Mouse (Mus musculus): ENCODE results near the gene Rpa1. TPM values are rescaled to one million over a fixed set of nuclear protein-coding genes. Genes with fewer than 3 reads are reported as not detected.

The Rpa1 gene
- polyA plus RNA-seq, 1 experiment from 2014 or later = 88.4 TPM

DNA sequence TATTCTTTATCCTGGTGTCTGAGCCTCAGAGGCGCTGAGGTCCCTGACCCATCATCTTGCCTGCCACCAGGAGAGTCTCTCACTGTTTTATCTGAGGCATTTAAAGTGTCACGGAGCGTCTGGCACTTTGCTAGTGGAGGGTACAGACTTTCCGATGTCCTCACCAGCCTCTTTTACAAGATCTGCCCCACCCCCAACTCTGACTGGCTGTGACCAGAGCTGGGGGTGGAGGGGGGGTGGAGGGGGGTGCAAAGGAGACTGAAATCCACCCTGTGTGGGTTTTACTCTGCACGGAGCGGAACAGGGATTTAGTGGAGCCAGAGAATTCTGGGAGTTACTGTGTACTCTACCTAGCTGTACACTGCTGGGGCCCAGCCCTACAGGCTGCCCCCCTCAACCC is 73.1 kb downstream of the Rpa1 start:
- Histone ChIP-seq H3K9me3 (replicated peaks) (no peaks in the 10 kb centered on the region), H3K4me3 (replicated peaks) (no peak overlapping the region), H3K27me3 (peaks cover 24% of the 10 kb centered on the region), H3K4me1 (replicated peaks) (peaks cover 29% of the 10 kb centered on the region), H3K36me3 (replicated peaks) (no peaks in the 10 kb centered on the region), H3K9ac (no peak overlapping the region), H3K27ac (replicated peaks) (no peak overlapping the region), H3K4me2 (no peak overlapping the region)
- 52% methylated on average over 6 of the region's 6 CpGs for WGBS (ENCODE audit: insufficient replicate concordance)
- no peak for ATAC-seq (ENCODE audit: insufficient read depth)

GRCm38 (mm10) chr11:75273466-75273865 is 74.7 kb downstream of the Rpa1 start:
- no peak overlapping the region for H3K4me2 ChIP-seq
- no peak overlapping the region for H3K9ac ChIP-seq
- peaks cover 23% of the 10 kb centered on the region; the same call in 1 of the 2 replicates for H3K27me3 ChIP-seq
- no peak for ATAC-seq (ENCODE audit: insufficient read depth)
- no peaks in the 10 kb centered on the region for H3K36me3 ChIP-seq (replicated peaks)
- no peak overlapping the region for H3K27ac ChIP-seq (replicated peaks)
- 41% methylated on average over 8 of the region's 8 CpGs for WGBS (ENCODE audit: insufficient replicate concordance)
- no peaks in the 10 kb centered on the region for H3K9me3 ChIP-seq (replicated peaks)
- H3K4me3 ChIP-seq (replicated peaks) = no peak overlapping the region
- peaks cover 30% of the 10 kb centered on the region for H3K4me1 ChIP-seq (replicated peaks)

GRCm38 (mm10) chr11:75270985-75271434 is 77.1 kb downstream of the Rpa1 start:
- Histone ChIP-seq H3K36me3 (replicated peaks) (no peaks in the 10 kb centered on the region), H3K27ac (replicated peaks) (peak overlapping the region; percentile 76), H3K4me2 (peak overlapping the region; percentile 50), H3K4me1 (replicated peaks) (peaks cover 45% of the 10 kb centered on the region), H3K9me3 (replicated peaks) (no peaks in the 10 kb centered on the region), H3K9ac (no peak overlapping the region), H3K27me3 (peaks cover 23% of the 10 kb centered on the region; the same call in 1 of the 2 replicates), H3K4me3 (replicated peaks) (no peak overlapping the region)
- no peak; the same call in 1 of the 2 replicates for ATAC-seq (ENCODE audit: insufficient read depth)
- 44% methylated on average over 7 of the region's 7 CpGs for WGBS (ENCODE audit: insufficient replicate concordance)

DNA sequence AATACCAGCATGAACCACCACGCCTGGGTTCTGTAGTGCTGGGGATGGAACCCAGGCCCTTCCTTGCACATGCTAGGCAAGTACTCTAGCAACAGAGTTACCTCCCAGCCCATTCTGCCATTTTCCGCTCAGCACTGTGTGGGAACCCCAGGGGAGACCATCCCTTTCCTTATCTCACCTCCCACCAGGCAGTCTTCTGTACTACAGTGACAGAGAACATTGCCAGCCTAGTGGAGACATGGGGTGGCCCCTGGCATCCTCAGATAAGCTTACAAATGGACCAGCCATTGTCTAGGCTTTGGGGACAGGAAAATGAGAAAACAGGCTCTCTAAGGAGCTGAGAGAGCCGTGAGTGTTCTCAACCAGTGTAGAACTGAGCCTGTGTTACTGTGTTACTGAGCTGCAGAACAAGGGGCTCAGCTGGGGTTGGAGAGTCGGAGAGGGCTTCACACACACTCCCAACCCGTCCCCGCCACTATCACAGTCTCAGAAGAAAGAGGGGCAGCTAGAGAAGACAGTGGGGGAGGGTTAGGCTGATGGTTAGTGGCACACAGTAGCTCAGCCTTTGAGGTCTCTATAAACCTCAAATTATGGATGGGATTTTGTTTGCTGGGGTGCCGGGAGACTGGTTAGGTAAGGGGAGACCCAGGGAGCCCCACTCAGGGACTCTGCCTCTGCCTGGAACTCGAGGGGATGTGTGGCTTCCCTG is 77.7 kb downstream of the Rpa1 start:
- Histone ChIP-seq H3K4me3 (replicated peaks) (peak overlapping the region; percentile 6; the same call in 1 of the 2 replicates), H3K4me2 (peak overlapping the region; percentile 50), H3K9ac (peak overlapping the region; percentile 19; the same call in 1 of the 2 replicates), H3K27ac (replicated peaks) (peak overlapping the region; percentile 76), H3K27me3 (peaks cover 23% of the 10 kb centered on the region; the same call in 1 of the 2 replicates), H3K4me1 (replicated peaks) (peaks cover 45% of the 10 kb centered on the region), H3K9me3 (replicated peaks) (no peaks in the 10 kb centered on the region), H3K36me3 (replicated peaks) (no peaks in the 10 kb centered on the region)
- peak; percentile 98 for ATAC-seq (ENCODE audit: insufficient read depth)
- 24% methylated on average over 8 of the region's 8 CpGs for WGBS (ENCODE audit: insufficient replicate concordance)

- H3K27me3 ChIP-seq = 0 out of 2 replicates have a peak, but pooled peaks cover 10% of the 10 kb centered on the region
- peak overlapping the region; percentile 50 for H3K4me2 ChIP-seq
- ATAC-seq (ENCODE audit: insufficient read depth) = no peak
- whole genome bisulfite sequencing (ENCODE audit: insufficient replicate concordance) = 21% methylated on average over 4 of the region's 4 CpGs
- no peak overlapping the region for H3K4me3 ChIP-seq (replicated peaks)
- peaks cover 45% of the 10 kb centered on the region for H3K4me1 ChIP-seq (replicated peaks)
- H3K9me3 ChIP-seq (replicated peaks) = no peaks in the 10 kb centered on the region
- no peaks in the 10 kb centered on the region for H3K36me3 ChIP-seq (replicated peaks)
- 0 out of 2 replicates have a peak overlapping the region, but pooled peaks have one; percentile 76 for H3K27ac ChIP-seq (replicated peaks)
- no peak overlapping the region for H3K9ac ChIP-seq
Measured at GRCm38 (mm10) chr11:75269213-75269612, 78.9 kb downstream of the Rpa1 start.

GRCm38 (mm10) chr11:75268492-75268891 is 79.6 kb downstream of the Rpa1 start:
- Histone ChIP-seq H3K4me2 (no peak overlapping the region), H3K27me3 (0 out of 2 replicates have a peak, but pooled peaks cover 6% of the 10 kb centered on the region), H3K9me3 (replicated peaks) (no peaks in the 10 kb centered on the region), H3K36me3 (replicated peaks) (no peaks in the 10 kb centered on the region), H3K9ac (no peak overlapping the region), H3K4me3 (replicated peaks) (no peak overlapping the region), H3K27ac (replicated peaks) (no peak overlapping the region; the same call in 1 of the 2 replicates), H3K4me1 (replicated peaks) (peaks cover 45% of the 10 kb centered on the region)
- 64% methylated on average over 5 of the region's 5 CpGs for WGBS (ENCODE audit: insufficient replicate concordance)
- ATAC-seq (ENCODE audit: insufficient read depth) = no peak

GRCm38 (mm10) chr11:75267826-75268281 is 80.3 kb downstream of the Rpa1 start:
- no peak overlapping the region for H3K4me3 ChIP-seq (replicated peaks)
- ATAC-seq (ENCODE audit: insufficient read depth) = no peak
- H3K9ac ChIP-seq = no peak overlapping the region
- H3K27me3 ChIP-seq = no peaks in the 10 kb centered on the region
- no peak overlapping the region; the same call in 1 of the 2 replicates for H3K27ac ChIP-seq (replicated peaks)
- 45% methylated on average over 9 of the region's 9 CpGs for WGBS (ENCODE audit: insufficient replicate concordance)
- H3K4me1 ChIP-seq (replicated peaks) = peaks cover 47% of the 10 kb centered on the region
- H3K9me3 ChIP-seq (replicated peaks) = no peaks in the 10 kb centered on the region
- no peaks in the 10 kb centered on the region for H3K36me3 ChIP-seq (replicated peaks)
- no peak overlapping the region for H3K4me2 ChIP-seq

GRCm38 (mm10) chr11:75265545-75265944 is 82.6 kb downstream of the Rpa1 start:
- Histone ChIP-seq H3K36me3 (replicated peaks) (no peaks in the 10 kb centered on the region), H3K27me3 (no peaks in the 10 kb centered on the region), H3K27ac (replicated peaks) (no peak overlapping the region), H3K4me2 (no peak overlapping the region), H3K4me3 (replicated peaks) (no peak overlapping the region), H3K9ac (no peak overlapping the region), H3K4me1 (replicated peaks) (peaks cover 50% of the 10 kb centered on the region), H3K9me3 (replicated peaks) (no peaks in the 10 kb centered on the region)
- no peak for ATAC-seq (ENCODE audit: insufficient read depth)
- 71% methylated on average over 15 of the region's 15 CpGs for WGBS (ENCODE audit: insufficient replicate concordance)

- Histone ChIP-seq H3K9me3 (replicated peaks) (no peaks in the 10 kb centered on the region), H3K4me3 (replicated peaks) (no peak overlapping the region), H3K4me1 (replicated peaks) (peaks cover 40% of the 10 kb centered on the region), H3K4me2 (no peak overlapping the region), H3K27ac (replicated peaks) (no peak overlapping the region), H3K36me3 (replicated peaks) (no peaks in the 10 kb centered on the region), H3K27me3 (no peaks in the 10 kb centered on the region), H3K9ac (no peak overlapping the region)
- WGBS (ENCODE audit: insufficient replicate concordance) = 65% methylated on average over 6 of the region's 6 CpGs
- ATAC-seq (ENCODE audit: insufficient read depth) = no peak
Measured at GRCm38 (mm10) chr11:75264550-75264949, 83.6 kb downstream of the Rpa1 start.

GRCm38 (mm10) chr11:75263964-75264312 is 84.2 kb downstream of the Rpa1 start:
- 66% methylated on average over 6 of the region's 6 CpGs for WGBS (ENCODE audit: insufficient replicate concordance)
- Histone ChIP-seq H3K4me2 (no peak overlapping the region), H3K27ac (replicated peaks) (no peak overlapping the region), H3K4me3 (replicated peaks) (no peak overlapping the region), H3K36me3 (replicated peaks) (no peaks in the 10 kb centered on the region), H3K27me3 (no peaks in the 10 kb centered on the region), H3K9ac (no peak overlapping the region), H3K4me1 (replicated peaks) (peaks cover 35% of the 10 kb centered on the region), H3K9me3 (replicated peaks) (no peaks in the 10 kb centered on the region)
- ATAC-seq (ENCODE audit: insufficient read depth) = no peak

- no peaks in the 10 kb centered on the region for H3K27me3 ChIP-seq
- no peaks in the 10 kb centered on the region for H3K36me3 ChIP-seq (replicated peaks)
- no peaks in the 10 kb centered on the region for H3K9me3 ChIP-seq (replicated peaks)
- H3K4me1 ChIP-seq (replicated peaks) = peaks cover 31% of the 10 kb centered on the region
- ATAC-seq (ENCODE audit: insufficient read depth) = no peak
- WGBS (ENCODE audit: insufficient replicate concordance) = 75% methylated on average over 15 of the region's 15 CpGs
- H3K4me3 ChIP-seq (replicated peaks) = no peak overlapping the region
- no peak overlapping the region for H3K27ac ChIP-seq (replicated peaks)
- no peak overlapping the region for H3K9ac ChIP-seq
- no peak overlapping the region for H3K4me2 ChIP-seq
Measured at GRCm38 (mm10) chr11:75263274-75263963, 84.7 kb downstream of the Rpa1 start.
